Mouse (Mus musculus) T-cell, adult 66 days (primary cell): Measurements from ENCODE around the gene B830017H08Rik. TPM values are rescaled to one million over a fixed set of nuclear protein-coding genes. Genes with fewer than 3 reads are reported as not detected.

Source experiments
- total RNA-seq, 2 experiments: library from RNA; stranded (reverse); gene quantifications; 3 replicates in 1 of 2; 4 replicates in 1 of 2; pipeline ENCODE4 v1.2.4; 2023

The B830017H08Rik gene
- not detected for total RNA-seq

GRCm38 (mm10) chr16:17832821-17833220 lies at the start of gene B830017H08Rik:
Gene B830017H08Rik, plus strand, starts transcription at chr16:17833121.

GRCm38 (mm10) chr16:17796971-17797811 lies 35.7 kb upstream of the B830017H08Rik start, which contains the start of gene Scarf2:
Gene Scarf2, plus strand, starts transcription at chr16:17797282.

GRCm38 (mm10) chr16:17838051-17838450 lies 5.1 kb downstream of the B830017H08Rik start, which contains the start of gene Car15:
Gene Car15, minus strand, starts transcription at chr16:17838364.

Other genes starting within 250 kb of the B830017H08Rik start
- gene Slc7a4, start 249.9 kb upstream of the B830017H08Rik start, total RNA-seq: under 1 TPM in 1 of 2 experiments, not detected in 1; 0.77 TPM
- 10 to 100 TPM; 52.6 to 55.9 TPM for gene Smpd4, start 213.8 kb upstream of the B830017H08Rik start, total RNA-seq
- gene Ccdc74a, start 186.7 kb upstream of the B830017H08Rik start, total RNA-seq: 1 to 10 TPM in 1 of 2 experiments, not detected in 1; 1.3 TPM
- 100 to 1,000 TPM; 145 to 163 TPM for gene Med15, start 100.2 kb upstream of the B830017H08Rik start, total RNA-seq
- gene Klhl22, start 73.5 kb upstream of the B830017H08Rik start, total RNA-seq: 10 to 100 TPM; 19.5 to 22.0 TPM
- gene Scarf2, start 35.8 kb upstream of the B830017H08Rik start, total RNA-seq: 1 to 10 TPM in 1 of 2 experiments, not detected in 1; 1.1 TPM
- gene Car15, start 5.2 kb downstream of the B830017H08Rik start, total RNA-seq: 10 to 100 TPM; 19.0 to 21.9 TPM
- gene Gm20518, start 58.5 kb downstream of the B830017H08Rik start, total RNA-seq: 1 to 10 TPM; 5.5 to 5.7 TPM
- not detected for gene Tssk1, start 61.1 kb downstream of the B830017H08Rik start, total RNA-seq
- gene Dgcr2, start 65.4 kb downstream of the B830017H08Rik start, total RNA-seq: 10 to 100 TPM; 79.5 to 79.9 TPM
- not detected for gene Tssk2, start 65.5 kb downstream of the B830017H08Rik start, total RNA-seq
- 10 to 100 TPM; 72.0 to 81.4 TPM for gene Ess2, start 78.2 kb downstream of the B830017H08Rik start, total RNA-seq
- not detected for gene Gsc2, start 81.9 kb downstream of the B830017H08Rik start, total RNA-seq
- 10 to 100 TPM; 20.5 to 25.4 TPM for gene Slc25a1, start 95.1 kb downstream of the B830017H08Rik start, total RNA-seq
- under 1 TPM in 1 of 2 experiments, not detected in 1; 0.79 TPM for gene Vpreb2, start 147.3 kb downstream of the B830017H08Rik start, total RNA-seq
- 10 to 100 TPM in 1 of 2 experiments, 1 to 10 TPM in 1; 7.5 to 10.2 TPM for gene Dgcr6, start 219.7 kb downstream of the B830017H08Rik start, total RNA-seq